Mouse (Mus musculus): ENCODE results near the gene Pmvk.

DNA sequence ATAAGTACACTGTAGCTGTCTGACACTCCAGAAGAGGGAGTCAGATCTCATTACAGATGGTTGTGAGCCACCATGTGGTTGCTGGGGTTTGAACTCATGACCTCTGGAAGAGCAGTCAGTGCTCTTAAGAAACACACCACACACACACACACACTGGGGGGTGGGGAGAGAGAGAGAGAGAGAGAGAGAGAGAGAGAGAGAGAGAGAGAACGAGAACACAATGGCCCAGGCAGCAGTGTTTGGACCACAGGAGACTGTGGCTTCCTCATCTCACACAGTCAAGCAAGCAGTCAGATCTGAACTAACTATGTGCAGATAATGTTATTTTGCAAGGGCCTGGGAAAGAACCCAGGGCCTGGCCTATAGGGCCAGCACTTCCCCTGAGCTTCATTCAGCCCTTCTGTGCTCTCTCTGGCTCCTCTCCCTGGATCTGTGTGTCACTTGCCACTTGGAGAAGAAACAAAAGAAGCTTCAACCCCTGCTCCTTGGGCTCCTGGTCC, 1.5 kb downstream of the Pmvk start:
- TF ChIP-seq POLR2A (IDR thresholded peaks at IDR 0.05; ENCODE audit: borderline replicate concordance, insufficient read depth, low read length) (no peak), CTCF (IDR thresholded peaks at IDR 0.05; ENCODE audit: borderline replicate concordance, insufficient read depth, low read depth, low read length) (no peak)
